Mouse (Mus musculus): ENCODE measurements at regions not wholly inside any gene's neighbourhood (a gene's known extent, or its start where the extent isn't known, plus 50 kb on each side); places are given as distances from the start of the nearest gene placed in this dataset.

DNA sequence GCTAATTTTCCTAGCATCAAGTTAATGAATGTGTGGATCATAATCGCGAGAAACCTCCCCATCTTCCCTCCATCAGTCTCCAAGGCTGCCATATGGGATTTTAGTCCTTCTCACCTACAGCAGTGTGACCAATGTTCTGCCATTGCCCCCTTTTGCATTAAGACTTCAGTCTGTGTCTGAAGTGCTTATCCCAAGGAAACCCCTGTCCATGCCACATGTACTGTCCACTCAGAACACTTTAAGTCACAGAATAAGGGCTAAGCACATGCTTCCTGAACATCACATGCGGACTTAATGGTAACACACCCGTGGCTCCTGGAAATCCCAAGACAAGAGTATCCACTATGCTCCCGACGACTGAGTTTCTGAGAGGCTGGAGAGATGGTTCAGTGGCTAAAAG, 165.7 kb upstream of the Nfe2l3 start:
- TF ChIP-seq CTCF (conservative IDR thresholded peaks at IDR 0.05; ENCODE audit: insufficient read depth, insufficient read length, low read depth, low read length) (no peak), POLR2A (IDR thresholded peaks at IDR 0.05; ENCODE audit: low read depth, low read length) (no peak)

All from kidney, adult 2 months (tissue).